Mouse (Mus musculus) retina, postnatal 1 day (tissue): Measurements from ENCODE around the gene Blvra.

ENCODE experiments used
- DNase-seq: peaks from one replicate; pipeline ENCODE4 v3.0.0-alpha.2; 2012

Gene Blvra

GRCm38 (mm10) chr2:127137838-127138420 is 67.5 kb downstream of the Blvra start:
- no peak for DNase-seq

GRCm38 (mm10) chr2:127138449-127138848 is 68.0 kb downstream of the Blvra start:
- no peak for DNase-seq

GRCm38 (mm10) chr2:127139094-127139493 is 68.6 kb downstream of the Blvra start:
- no peak for DNase-seq

GRCm38 (mm10) chr2:127139605-127140004 is 69.1 kb downstream of the Blvra start:
- no peak for DNase-seq

GRCm38 (mm10) chr2:127140011-127140410 is 69.5 kb downstream of the Blvra start:
- no peak for DNase-seq

GRCm38 (mm10) chr2:127142031-127142430 is 71.6 kb downstream of the Blvra start:
- no peak for DNase-seq

GRCm38 (mm10) chr2:127142577-127143157 is 72.2 kb downstream of the Blvra start:
- no peak for DNase-seq

- peak; percentile 77 for DNase-seq
These were observed 72.9 kb downstream of the Blvra start, which contains the start of gene Itpripl1 for GRCm38 (mm10) chr2:127143158-127144063. Gene Itpripl1, minus strand, starts transcription at chr2:127143442.

GRCm38 (mm10) chr2:127145699-127146098 is 75.2 kb downstream of the Blvra start:
- no peak for DNase-seq
